Comparison of ENCODE assay signal across 23 mouse cellular contexts in the genomic region with DNA sequence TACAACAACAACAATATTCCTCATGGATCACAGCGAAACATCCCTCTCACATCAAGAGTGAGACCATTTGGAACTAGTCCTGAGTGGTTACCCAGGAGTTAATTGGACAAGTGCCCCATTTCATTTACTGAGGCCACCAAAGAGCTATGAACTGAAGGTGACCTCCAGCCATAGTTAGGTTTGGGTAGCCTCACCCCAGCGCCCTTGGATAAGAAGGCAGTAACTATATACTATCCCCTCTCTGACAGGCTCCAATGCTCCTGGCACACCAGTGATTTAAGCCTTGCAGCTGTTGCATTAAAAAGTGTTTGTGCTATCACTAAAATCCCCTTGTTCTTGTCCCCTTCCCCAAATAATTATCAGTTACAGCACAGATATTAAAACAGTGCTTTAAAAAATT.
A peak's percentile ranks its signal among the peaks of the same experiment; 100 is the strongest.
DNase-seq lines count a peak whose midpoint lies in the region; ATAC-seq lines count a peak whose summit lies in the region.
"Had no signal": no experiment of that assay in that cellular context is flagged by ENCODE, and none has a peak within 500 bp of the region (broad histone marks: within the 10 kb centered on the region; RNA-seq: fewer than 3 reads in every experiment).

No protein-coding gene starts in this region.

- H3K36me3 ChIP-seq in embryonic facial prominence, embryonic 14.5 days (ENCODE audit: control insufficient read depth, insufficient read depth, low read length) = no peaks in the 10 kb centered on the region
- no peaks in the 10 kb centered on the region for H3K36me3 ChIP-seq in embryonic facial prominence, embryonic 10.5 days (replicated peaks)
- H3K36me3 ChIP-seq in forebrain, embryonic 16.5 days (ENCODE audit: control insufficient read depth, insufficient read depth) = no peaks in the 10 kb centered on the region
- no peaks in the 10 kb centered on the region for H3K36me3 ChIP-seq in forebrain, embryonic 12.5 days (replicated peaks)
- no peaks in the 10 kb centered on the region for H3K36me3 ChIP-seq in kidney, embryonic 16.5 days (ENCODE audit: insufficient read depth, low read length)
- H3K36me3 ChIP-seq: embryonic facial prominence, embryonic 15.5 days; forebrain, embryonic 15.5 days; G1E; hindbrain, embryonic 12.5 days; hindbrain, embryonic 15.5 days had no signal

- DNase-seq in embryonic facial prominence, embryonic 14.5 days (ENCODE audit: low spot score) = peak; percentile 12
- no peak for DNase-seq in embryonic facial prominence, embryonic 10.5 days (ENCODE audit: low spot score)
- DNase-seq in kidney, postnatal 10 days = no peak
- DNase-seq: adrenal gland, postnatal 10 days; adrenal gland, postnatal 36 days; B cell, adult 2 months; cerebellum, adult 18-20 months; cerebellum, adult 9-10 months; cerebellum, postnatal 14 days; gastrocnemius, adult 2 months; gastrocnemius, postnatal 14 days; heart, adult 11 months had no signal

- no peak overlapping the region for H3K4me2 ChIP-seq in embryonic facial prominence, embryonic 14.5 days (ENCODE audit: low read depth, low read length)
- H3K4me2 ChIP-seq in forebrain, embryonic 16.5 days (ENCODE audit: low read length) = no peak overlapping the region
- H3K4me2 ChIP-seq in forebrain, embryonic 12.5 days = no peak overlapping the region
- H3K4me2 ChIP-seq in kidney, embryonic 16.5 days (replicated peaks; ENCODE audit: low read depth, low read length) = no peak overlapping the region
- H3K4me2 ChIP-seq: embryonic facial prominence, embryonic 15.5 days; forebrain, embryonic 15.5 days; heart, embryonic 11.5 days; hindbrain, embryonic 12.5 days; hindbrain, embryonic 15.5 days had no signal

- H3K27me3 ChIP-seq in embryonic facial prominence, embryonic 14.5 days (replicated peaks; ENCODE audit: control insufficient read depth, insufficient read depth, low read length) = no peaks in the 10 kb centered on the region
- H3K27me3 ChIP-seq in embryonic facial prominence, embryonic 10.5 days (replicated peaks; ENCODE audit: low read depth, poor library complexity, severe bottlenecking) = no peaks in the 10 kb centered on the region
- H3K27me3 ChIP-seq in forebrain, embryonic 16.5 days (replicated peaks; ENCODE audit: control insufficient read depth, insufficient read depth, low read length) = no peaks in the 10 kb centered on the region
- no peaks in the 10 kb centered on the region for H3K27me3 ChIP-seq in forebrain, embryonic 12.5 days
- no peaks in the 10 kb centered on the region for H3K27me3 ChIP-seq in kidney, embryonic 16.5 days (ENCODE audit: insufficient read depth, low read length)
- H3K27me3 ChIP-seq: CH12.LX; embryonic facial prominence, embryonic 15.5 days; forebrain, embryonic 15.5 days; hindbrain, embryonic 12.5 days; hindbrain, embryonic 15.5 days; Patski had no signal

- H3K9me3 ChIP-seq in embryonic facial prominence, embryonic 14.5 days (ENCODE audit: control insufficient read depth, low read length) = no peaks in the 10 kb centered on the region
- no peaks in the 10 kb centered on the region for H3K9me3 ChIP-seq in embryonic facial prominence, embryonic 10.5 days
- no peaks in the 10 kb centered on the region for H3K9me3 ChIP-seq in forebrain, embryonic 16.5 days (ENCODE audit: control insufficient read depth, low read length)
- H3K9me3 ChIP-seq in forebrain, embryonic 12.5 days = no peaks in the 10 kb centered on the region
- no peaks in the 10 kb centered on the region for H3K9me3 ChIP-seq in kidney, embryonic 16.5 days (ENCODE audit: low read length)
- H3K9me3 ChIP-seq: embryonic facial prominence, embryonic 15.5 days; forebrain, embryonic 15.5 days; G1E; hindbrain, embryonic 12.5 days; hindbrain, embryonic 15.5 days had no signal

- no peak for ATAC-seq in embryonic facial prominence, embryonic 14.5 days (ENCODE audit: low read depth)
- peak; percentile 40; the same call in 1 of the 2 replicates for ATAC-seq in forebrain, embryonic 16.5 days
- no peak for ATAC-seq in forebrain, embryonic 12.5 days (ENCODE audit: low FRiP score)
- ATAC-seq in kidney, embryonic 16.5 days (ENCODE audit: low FRiP score, low TSS enrichment) = 0 out of 2 replicates have a peak, but pooled peaks have one; percentile 65
- ATAC-seq: forebrain, embryonic 15.5 days; Patski had no signal

- 64% methylated on average over 2 of the region's 2 CpGs for WGBS in embryonic facial prominence, embryonic 14.5 days
- 78% methylated on average over 2 of the region's 2 CpGs for WGBS in embryonic facial prominence, embryonic 10.5 days
- 85% methylated on average over 2 of the region's 2 CpGs for WGBS in forebrain, embryonic 16.5 days
- 80% methylated on average over 2 of the region's 2 CpGs for WGBS in forebrain, embryonic 12.5 days
- 20% methylated on average over 2 of the region's 2 CpGs for WGBS in kidney, embryonic 16.5 days

- H3K27ac ChIP-seq in embryonic facial prominence, embryonic 14.5 days (replicated peaks; ENCODE audit: low read depth, low read length) = no peak overlapping the region
- H3K27ac ChIP-seq in embryonic facial prominence, embryonic 10.5 days (replicated peaks) = no peak overlapping the region
- no peak overlapping the region for H3K27ac ChIP-seq in forebrain, embryonic 16.5 days (ENCODE audit: low read length)
- H3K27ac ChIP-seq in forebrain, embryonic 12.5 days = no peak overlapping the region
- H3K27ac ChIP-seq in kidney, embryonic 16.5 days (ENCODE audit: low read length) = no peak overlapping the region
- H3K27ac ChIP-seq: embryonic facial prominence, embryonic 15.5 days; forebrain, embryonic 15.5 days; gastrocnemius, adult 2 months; hindbrain, embryonic 12.5 days; hindbrain, embryonic 15.5 days had no signal

- no peak overlapping the region for H3K9ac ChIP-seq in embryonic facial prominence, embryonic 14.5 days (ENCODE audit: low read depth, low read length)
- H3K9ac ChIP-seq in forebrain, embryonic 16.5 days (replicated peaks; ENCODE audit: low read depth, low read length) = no peak overlapping the region
- H3K9ac ChIP-seq in forebrain, embryonic 12.5 days = no peak overlapping the region
- no peak overlapping the region for H3K9ac ChIP-seq in kidney, embryonic 16.5 days (replicated peaks; ENCODE audit: low read length)
- H3K9ac ChIP-seq: embryonic facial prominence, embryonic 15.5 days; forebrain, embryonic 15.5 days; hindbrain, embryonic 12.5 days; hindbrain, embryonic 15.5 days had no signal

- H3K4me3 ChIP-seq in embryonic facial prominence, embryonic 14.5 days (ENCODE audit: low read depth, low read length) = no peak overlapping the region
- H3K4me3 ChIP-seq in embryonic facial prominence, embryonic 10.5 days = no peak overlapping the region
- no peak overlapping the region for H3K4me3 ChIP-seq in forebrain, embryonic 16.5 days (replicated peaks; ENCODE audit: low read length)
- H3K4me3 ChIP-seq in forebrain, embryonic 12.5 days (replicated peaks) = no peak overlapping the region
- no peak overlapping the region for H3K4me3 ChIP-seq in kidney, embryonic 16.5 days (ENCODE audit: low read length)
- H3K4me3 ChIP-seq: embryonic facial prominence, embryonic 15.5 days; forebrain, embryonic 15.5 days; gastrocnemius, adult 2 months; hindbrain, embryonic 12.5 days; hindbrain, embryonic 15.5 days had no signal

- no peaks in the 10 kb centered on the region for H3K4me1 ChIP-seq in embryonic facial prominence, embryonic 14.5 days (ENCODE audit: control insufficient read depth, insufficient read depth, low read length)
- H3K4me1 ChIP-seq in embryonic facial prominence, embryonic 10.5 days = no peaks in the 10 kb centered on the region
- no peaks in the 10 kb centered on the region for H3K4me1 ChIP-seq in forebrain, embryonic 16.5 days (replicated peaks; ENCODE audit: control insufficient read depth, insufficient read depth, low read length)
- H3K4me1 ChIP-seq in forebrain, embryonic 12.5 days = no peaks in the 10 kb centered on the region
- no peaks in the 10 kb centered on the region for H3K4me1 ChIP-seq in kidney, embryonic 16.5 days (ENCODE audit: insufficient read depth, low read length)
- H3K4me1 ChIP-seq: embryonic facial prominence, embryonic 15.5 days; forebrain, embryonic 15.5 days; hindbrain, embryonic 12.5 days; hindbrain, embryonic 15.5 days had no signal

Comparison
In these comparisons a context has a peak if more than half of its experiments do, and no peak if none do; other contexts are left out.
1. ATAC-seq: peak in forebrain, embryonic 16.5 days (single experiment) and kidney, embryonic 16.5 days (single experiment); none in embryonic facial prominence, embryonic 14.5 days (single experiment) and forebrain, embryonic 12.5 days (single experiment).